Mouse (Mus musculus) myocyte (in vitro differentiated cells): ENCODE measurements around the gene Timp3. TPM values are rescaled to one million over a fixed set of nuclear protein-coding genes. Genes with fewer than 3 reads are reported as not detected.

Source experiments
- H3K27me3 ChIP-seq: one replicate; pipeline ENCODE4 v1.6.1; 2011; ENCODE audit not compliant: control insufficient read depth, insufficient read depth, insufficient read length
- H3K36me3 ChIP-seq: one replicate; pipeline ENCODE4 v1.6.1; 2011; ENCODE audit not compliant: control insufficient read depth, insufficient read depth
- H3K4me2 ChIP-seq: one replicate; pipeline ENCODE4 v1.6.1; 2011; ENCODE audit warnings: low read depth, control low read depth
- H3K4me3 ChIP-seq: one replicate; pipeline ENCODE4 v1.5.1; 2011; ENCODE audit warnings: mild to moderate bottlenecking, control low read depth, moderate library complexity
- H3K79me2 ChIP-seq: one replicate; pipeline ENCODE4 v1.6.1; 2011; ENCODE audit not compliant: control insufficient read depth, insufficient read depth
- H3ac ChIP-seq: one replicate; pipeline ENCODE4 v1.6.1; 2011; ENCODE audit not compliant: control insufficient read depth, insufficient read length
- CEBPB ChIP-seq: IDR thresholded peaks from 2 replicates; pipeline ENCODE4 v1.6.1; 2011; ENCODE audit warnings: mild to moderate bottlenecking, moderate library complexity; ENCODE audit not compliant: poor library complexity, insufficient read depth, severe bottlenecking
- E2F4 ChIP-seq: IDR thresholded peaks from one replicate; pipeline ENCODE4 v1.6.1; 2011; ENCODE audit warnings: mild to moderate bottlenecking, control low read depth, moderate library complexity; ENCODE audit not compliant: insufficient read depth
- MAX ChIP-seq: IDR thresholded peaks from one replicate; pipeline ENCODE4 v1.6.1; 2011; ENCODE audit warnings: low read depth, mild to moderate bottlenecking, control low read depth
- MYOD1 ChIP-seq, 3 experiments: IDR thresholded peaks; one replicate each; pipeline ENCODE4 v1.6.1; 2011; ENCODE audit warnings: control low read depth in 2 of 3, low read depth in 2 of 3, mild to moderate bottlenecking in 2 of 3, moderate library complexity in 1 of 3; ENCODE audit not compliant: insufficient read length in 2 of 3, control insufficient read depth in 1 of 3
- MYOG ChIP-seq, 3 experiments: IDR thresholded peaks; one replicate each; pipeline ENCODE4 v1.6.1; 2011; ENCODE audit warnings: control low read depth in 2 of 3, low read depth in 2 of 3, mild to moderate bottlenecking in 2 of 3; ENCODE audit not compliant: insufficient read length in 2 of 3, control insufficient read depth in 1 of 3, insufficient read depth in 1 of 3
- POLR2A ChIP-seq: IDR thresholded peaks from one replicate; pipeline ENCODE4 v1.6.1; 2011; ENCODE audit warnings: low read depth, mild to moderate bottlenecking, control low read depth, moderate library complexity; ENCODE audit not compliant: insufficient read length
- POLR2AphosphoS2 ChIP-seq: IDR thresholded peaks from one replicate; pipeline ENCODE4 v1.6.1; 2011; ENCODE audit warnings: low read depth, control low read depth; ENCODE audit not compliant: insufficient read length
- REST ChIP-seq: IDR thresholded peaks from one replicate; pipeline ENCODE4 v1.6.1; 2011; ENCODE audit warnings: mild to moderate bottlenecking, control low read depth, moderate library complexity; ENCODE audit not compliant: insufficient read depth, insufficient read length
- SRF ChIP-seq: IDR thresholded peaks from one replicate; pipeline ENCODE4 v1.6.1; 2011; ENCODE audit warnings: low read depth; ENCODE audit not compliant: control insufficient read depth, insufficient read length
- TCF12 ChIP-seq: IDR thresholded peaks from one replicate; pipeline ENCODE4 v1.6.1; 2011; ENCODE audit warnings: mild to moderate bottlenecking, control low read depth; ENCODE audit not compliant: poor library complexity, insufficient read depth, severe bottlenecking
- TCF3 ChIP-seq: IDR thresholded peaks from one replicate; pipeline ENCODE4 v1.6.1; 2011; ENCODE audit warnings: low read depth, control low read depth; ENCODE audit not compliant: insufficient read length
- USF1 ChIP-seq: IDR thresholded peaks from one replicate; pipeline ENCODE4 v1.6.1; 2011; ENCODE audit warnings: low read depth, mild to moderate bottlenecking, control low read depth, moderate library complexity
- polyA plus RNA-seq: library from polyadenylated mRNA; unstranded; fragments of >200 nt; fragmentation: generic; extraction: Trizol; gene quantifications from one replicate; pipeline ENCODE4 v1.2.1, GENCODE M21; 2012; ENCODE audit warnings: missing spikeins

The Timp3 gene
- polyA plus RNA-seq, 1 experiment: 18.7 TPM

GRCm38 (mm10) chr10:86367346-86367745, 67.2 kb downstream of the Timp3 start:
- H3K36me3 ChIP-seq: no peaks in the 10 kb centered on the region
- no peak for TF ChIP-seq TCF12
- TF ChIP-seq REST: no peak
- no peak for TF ChIP-seq USF1
- no peak for TF ChIP-seq CEBPB
- TF ChIP-seq MYOG (IDR thresholded peaks at IDR 0.05; ENCODE audit: control insufficient read depth in 1 of 3, insufficient read depth in 1 of 3, insufficient read length in 2 of 3, low read depth in 2 of 3): no peak
- no peak for TF ChIP-seq MAX
- TF ChIP-seq TCF3: no peak
- no peak for TF ChIP-seq POLR2AphosphoS2
- no peak for TF ChIP-seq MYOD1 (IDR thresholded peaks at IDR 0.05; ENCODE audit: control insufficient read depth in 1 of 3, insufficient read length in 2 of 3, low read depth in 2 of 3)
- TF ChIP-seq POLR2A: no peak
- TF ChIP-seq SRF: no peak
- no peak for TF ChIP-seq E2F4
- H3K79me2 ChIP-seq: no peaks in the 10 kb centered on the region
- H3ac ChIP-seq: no peak overlapping the region
- H3K4me2 ChIP-seq: no peak overlapping the region
- H3K4me3 ChIP-seq: no peak overlapping the region
- no peaks in the 10 kb centered on the region for H3K27me3 ChIP-seq

GRCm38 (mm10) chr10:86368811-86369210, 68.6 kb downstream of the Timp3 start:
- H3K79me2 ChIP-seq: no peaks in the 10 kb centered on the region
- no peak for TF ChIP-seq E2F4
- TF ChIP-seq POLR2AphosphoS2: no peak
- TF ChIP-seq TCF12: no peak
- TF ChIP-seq MYOG (IDR thresholded peaks at IDR 0.05; ENCODE audit: control insufficient read depth in 1 of 3, insufficient read depth in 1 of 3, insufficient read length in 2 of 3, low read depth in 2 of 3): no peak
- TF ChIP-seq TCF3: no peak
- H3ac ChIP-seq: no peak overlapping the region
- H3K4me3 ChIP-seq: no peak overlapping the region
- H3K4me2 ChIP-seq: no peak overlapping the region
- H3K27me3 ChIP-seq: no peaks in the 10 kb centered on the region
- H3K36me3 ChIP-seq: no peaks in the 10 kb centered on the region

GRCm38 (mm10) chr10:86369346-86369745, 69.2 kb downstream of the Timp3 start:
- Histone ChIP-seq H3ac (no peak overlapping the region), H3K4me3 (no peak overlapping the region), H3K36me3 (no peaks in the 10 kb centered on the region), H3K27me3 (no peaks in the 10 kb centered on the region), H3K4me2 (no peak overlapping the region), H3K79me2 (no peaks in the 10 kb centered on the region)
- no peak for TF ChIP-seq TCF12
- no peak for TF ChIP-seq USF1
- TF ChIP-seq SRF: no peak

- no peak overlapping the region for H3K4me2 ChIP-seq
- H3K4me3 ChIP-seq: no peak overlapping the region
- no peak overlapping the region for H3ac ChIP-seq
- H3K27me3 ChIP-seq: no peaks in the 10 kb centered on the region
- TF ChIP-seq POLR2A (no peak), E2F4 (no peak), MAX (no peak), SRF (no peak), REST (no peak), TCF3 (no peak), MYOD1 (IDR thresholded peaks at IDR 0.05; ENCODE audit: control insufficient read depth in 1 of 3, insufficient read length in 2 of 3, low read depth in 2 of 3) (no peak), MYOG (IDR thresholded peaks at IDR 0.05; ENCODE audit: control insufficient read depth in 1 of 3, insufficient read depth in 1 of 3, insufficient read length in 2 of 3, low read depth in 2 of 3) (no peak), TCF12 (no peak), POLR2AphosphoS2 (no peak), USF1 (no peak), CEBPB (no peak)
- H3K36me3 ChIP-seq: no peaks in the 10 kb centered on the region
- H3K79me2 ChIP-seq: no peaks in the 10 kb centered on the region
Observed at GRCm38 (mm10) chr10:86371561-86371960, 71.4 kb downstream of the Timp3 start.

- no peaks in the 10 kb centered on the region for H3K36me3 ChIP-seq
- no peak overlapping the region for H3ac ChIP-seq
Observed at GRCm38 (mm10) chr10:86374061-86374460, 73.9 kb downstream of the Timp3 start.

GRCm38 (mm10) chr10:86375903-86376302, 75.7 kb downstream of the Timp3 start:
- H3K4me2 ChIP-seq: no peak overlapping the region
- no peak overlapping the region for H3ac ChIP-seq
- peaks cover 1% of the 10 kb centered on the region for H3K27me3 ChIP-seq
- TF ChIP-seq POLR2A (no peak), E2F4 (no peak), MAX (no peak), POLR2AphosphoS2 (no peak), USF1 (no peak), SRF (no peak), TCF3 (no peak), MYOD1 (IDR thresholded peaks at IDR 0.05; ENCODE audit: control insufficient read depth in 1 of 3, insufficient read length in 2 of 3, low read depth in 2 of 3) (no peak)
- no peaks in the 10 kb centered on the region for H3K36me3 ChIP-seq
- H3K79me2 ChIP-seq: no peaks in the 10 kb centered on the region
- H3K4me3 ChIP-seq: no peak overlapping the region

More at GRCm38 (mm10) chr10:86374061-86374460, 73.9 kb downstream of the Timp3 start:
- Histone ChIP-seq H3K4me2 (no peak overlapping the region), H3K27me3 (no peaks in the 10 kb centered on the region), H3K79me2 (no peaks in the 10 kb centered on the region), H3K4me3 (no peak overlapping the region)
- TF ChIP-seq REST (no peak), POLR2AphosphoS2 (no peak)
